Mouse (Mus musculus): ENCODE measurements around the gene Acvrl1.

DNA sequence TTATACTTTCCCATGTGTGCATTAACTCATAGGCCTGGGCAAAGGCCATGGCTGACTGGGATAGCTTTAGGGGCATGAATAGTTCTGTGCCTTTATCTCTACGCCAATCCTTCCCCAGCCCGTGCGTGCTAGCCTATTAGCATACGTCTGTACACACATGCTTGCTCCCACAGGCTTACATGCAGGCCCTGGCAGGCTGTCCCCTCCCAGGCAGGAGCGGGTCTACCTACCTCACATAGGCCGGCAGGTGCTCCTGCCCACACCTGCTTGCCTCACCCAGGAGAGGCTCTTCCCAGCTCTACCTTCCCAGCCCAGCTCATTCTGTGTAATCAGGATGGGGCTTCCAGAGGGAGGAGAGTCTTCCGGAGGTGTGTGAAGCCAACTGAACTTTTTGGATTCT, 33.2 kb downstream of the Acvrl1 start:
- no peak for TF ChIP-seq CTCF (IDR thresholded peaks at IDR 0.05; ENCODE audit: low read depth)
- TF ChIP-seq EP300 (IDR thresholded peaks at IDR 0.05; ENCODE audit: low read depth): no peak
